Mouse (Mus musculus): ENCODE data around the gene Nup50. TPM values are rescaled to one million over a fixed set of nuclear protein-coding genes. Genes with fewer than 3 reads are reported as not detected.
A peak's percentile ranks its signal among the peaks of the same experiment; 100 is the strongest.

Nup50 gene
- total and polyA plus RNA-seq, 3 experiments: 3.8 to 16.6 (median 15.5) TPM

- Histone ChIP-seq H3K4me1 (ENCODE audit: control insufficient read depth, insufficient read depth, low read length) (peaks cover 5% of the 10 kb centered on the region), H3K27ac (no peak within 1 kb of the TSS), H3K9ac (ENCODE audit: low read depth, low read length) (no peak within 1 kb of the TSS), H3K79me2 (replicated peaks; ENCODE audit: control insufficient read depth, insufficient read depth, low read length) (no peaks in the 10 kb centered on the region), H3K36me3 (ENCODE audit: control insufficient read depth, insufficient read depth, low read length) (peaks cover 7% of the 10 kb centered on the region), H3K4me3 (no peak within 1 kb of the TSS), H3K27me3 (ENCODE audit: control insufficient read depth, insufficient read depth, low read length) (no peaks in the 10 kb centered on the region)
- 91% methylated on average over 3 of the region's 3 CpGs for WGBS
- DNase-seq: no peak
- TF ChIP-seq CTCF (IDR thresholded peaks at IDR 0.05) (no peak), POLR2A (IDR thresholded peaks at IDR 0.05; ENCODE audit: insufficient read depth, low read depth, low read length) (no peak), EP300 (IDR thresholded peaks at IDR 0.05; ENCODE audit: insufficient read depth, low read depth, low read length) (no peak)
- intact Hi-C loops (cut with DNase I): loop anchor here (5.0 kb wide), 1 partner anchor 248 kb away; no protein-coding TSS in a partner anchor
These were observed 3.3 kb upstream of the Nup50 start, which contains the start of gene Gm29666 for GRCm38 (mm10) chr15:84919938-84920337. Gm29666 (minus strand) TSS chr15:84920038.

DNA sequence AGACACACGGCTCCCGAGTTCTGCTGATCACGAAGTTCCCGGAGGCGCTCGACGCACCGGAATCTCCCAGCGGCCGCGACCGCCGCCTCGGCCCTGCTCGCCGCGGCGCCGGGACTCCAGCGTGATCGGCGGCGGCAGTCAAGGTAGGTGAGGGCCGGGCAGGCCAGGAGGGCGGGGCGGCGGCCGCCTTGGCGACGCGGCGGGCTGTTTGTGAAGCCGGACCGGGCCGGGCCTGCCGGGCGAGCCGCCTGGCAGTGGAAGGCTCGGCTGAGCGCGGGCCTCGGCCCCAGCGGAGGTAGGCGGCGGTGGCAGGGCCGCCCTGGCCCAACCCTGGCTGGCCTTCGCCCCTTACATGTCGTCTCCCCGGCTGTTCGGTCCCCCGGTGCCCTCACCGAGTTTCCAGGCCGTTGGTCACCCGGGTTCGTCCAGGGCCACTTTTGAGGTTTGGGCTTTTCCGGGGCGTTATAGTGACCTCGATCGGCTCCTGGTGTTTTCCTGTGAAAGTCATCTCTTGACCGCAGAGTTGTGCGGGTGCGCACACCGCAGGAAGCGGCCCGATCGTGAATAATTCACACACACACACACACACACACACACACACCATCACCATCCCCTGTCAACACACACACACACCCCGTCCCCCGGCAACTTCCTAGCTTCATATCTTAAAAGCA, 434 bp downstream of the Nup50 start:
- no peak for TF ChIP-seq POLR2A (IDR thresholded peaks at IDR 0.05; ENCODE audit: insufficient read depth, low read depth, low read length)
- TF ChIP-seq EP300 (IDR thresholded peaks at IDR 0.05; ENCODE audit: insufficient read depth, low read depth, low read length): no peak
- no peak for TF ChIP-seq CTCF (IDR thresholded peaks at IDR 0.05)
- no peak for DNase-seq
- peaks cover 2% of the 10 kb centered on the region for H3K79me2 ChIP-seq (replicated peaks; ENCODE audit: control insufficient read depth, insufficient read depth, low read length)

DNA sequence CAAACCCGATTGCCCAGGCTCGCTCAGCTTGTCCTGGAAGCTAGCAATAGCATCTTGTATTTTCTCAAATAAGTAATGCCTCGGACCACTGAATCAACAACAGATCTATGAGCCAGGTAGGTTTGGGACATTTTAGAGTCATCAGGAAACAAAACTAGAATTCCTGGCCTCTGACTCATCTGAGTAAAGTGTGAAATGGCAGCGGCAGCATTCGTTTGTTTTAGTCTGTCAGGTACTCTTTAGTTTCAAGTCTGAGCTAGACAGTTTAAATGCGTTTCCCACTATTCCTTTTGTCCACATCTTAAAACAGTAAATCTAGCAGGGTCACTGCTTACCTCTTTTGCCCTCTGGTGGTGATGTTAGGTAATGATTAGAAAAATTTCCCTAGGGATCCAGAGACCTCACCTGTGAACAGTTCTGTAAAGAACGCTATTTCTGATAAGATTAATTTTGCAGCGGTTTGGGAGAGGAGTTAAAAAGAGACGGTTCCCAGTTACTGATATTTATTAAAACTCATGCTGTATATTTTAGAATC, 1.6 kb downstream of the Nup50 start:
- Histone ChIP-seq H3K79me2 (replicated peaks; ENCODE audit: control insufficient read depth, insufficient read depth, low read length) (peaks cover 2% of the 10 kb centered on the region), H3K9ac (ENCODE audit: low read depth, low read length) (0 out of 2 replicates have a peak overlapping the region, but pooled peaks have one; percentile 16), H3K4me3 (peak overlapping the region; percentile 91; the same call in 1 of the 2 replicates), H3K4me1 (ENCODE audit: control insufficient read depth, insufficient read depth, low read length) (peaks cover 7% of the 10 kb centered on the region), H3K27ac (no peak overlapping the region), H3K36me3 (ENCODE audit: control insufficient read depth, insufficient read depth, low read length) (peaks cover 11% of the 10 kb centered on the region), H3K27me3 (ENCODE audit: control insufficient read depth, insufficient read depth, low read length) (no peaks in the 10 kb centered on the region)
- TF ChIP-seq CTCF (IDR thresholded peaks at IDR 0.05) (peak; percentile 94; the same call in 1 of the 2 replicates), POLR2A (IDR thresholded peaks at IDR 0.05; ENCODE audit: insufficient read depth, low read depth, low read length) (no peak)
- intact Hi-C loops (cut with DNase I): loop anchor here (2.0 to 5.0 kb wide), 3 partner anchors 72 to 253 kb away; no protein-coding TSS in a partner anchor
- DNase-seq: no peak
- 8% methylated on average over 9 of the region's 9 CpGs for WGBS

More for the DNA sequence above, 434 bp downstream of the Nup50 start:
- Histone ChIP-seq H3K36me3 (ENCODE audit: control insufficient read depth, insufficient read depth, low read length) (peaks cover 11% of the 10 kb centered on the region), H3K4me1 (ENCODE audit: control insufficient read depth, insufficient read depth, low read length) (peaks cover 7% of the 10 kb centered on the region), H3K9ac (ENCODE audit: low read depth, low read length) (peak overlapping the region; percentile 94), H3K4me3 (peak overlapping the region; percentile 91), H3K27me3 (ENCODE audit: control insufficient read depth, insufficient read depth, low read length) (no peaks in the 10 kb centered on the region), H3K27ac (peak overlapping the region; percentile 91)
- intact Hi-C loops (cut with DNase I): loop anchor here (2.0 to 5.0 kb wide), 4 partner anchors 63 to 251 kb away; partner anchors contain the start of gene Phf21b
- WGBS: under 1% methylated on average over 59 of the region's 68 CpGs

DNA sequence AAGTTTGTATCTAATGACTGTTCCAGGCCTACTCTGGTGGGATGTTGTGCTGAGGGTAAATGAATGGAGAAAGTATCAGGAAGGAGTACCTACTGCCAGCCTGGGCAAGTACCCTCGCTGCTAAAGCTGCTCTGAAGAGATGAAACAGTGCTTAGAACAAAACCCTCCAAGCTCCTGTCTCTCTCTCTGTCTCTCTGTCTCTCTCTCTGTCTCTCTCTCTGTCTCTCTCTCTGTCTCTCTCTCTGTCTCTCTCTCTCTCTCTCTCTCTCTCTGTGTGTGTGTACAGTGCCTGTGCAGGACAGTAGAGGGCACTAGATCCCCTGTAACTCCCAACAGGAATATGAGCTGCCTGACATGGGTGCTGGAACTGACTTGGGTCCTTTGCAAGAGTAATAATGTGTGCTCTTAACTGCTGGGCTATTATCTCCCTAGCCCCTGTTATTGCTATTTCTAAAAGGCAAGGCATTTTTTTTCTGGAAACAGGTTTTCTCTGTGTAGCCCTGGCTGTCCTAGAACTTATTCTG, 2.3 kb downstream of the Nup50 start:
- DNase-seq: no peak
- Histone ChIP-seq H3K4me1 (ENCODE audit: control insufficient read depth, insufficient read depth, low read length) (peaks cover 7% of the 10 kb centered on the region), H3K27me3 (ENCODE audit: control insufficient read depth, insufficient read depth, low read length) (no peaks in the 10 kb centered on the region), H3K4me3 (no peak overlapping the region), H3K36me3 (ENCODE audit: control insufficient read depth, insufficient read depth, low read length) (peaks cover 11% of the 10 kb centered on the region), H3K79me2 (replicated peaks; ENCODE audit: control insufficient read depth, insufficient read depth, low read length) (peaks cover 2% of the 10 kb centered on the region), H3K27ac (no peak overlapping the region), H3K9ac (ENCODE audit: low read depth, low read length) (no peak overlapping the region)
- intact Hi-C loops (cut with DNase I): loop anchor here (2.0 to 5.0 kb wide), 2 partner anchors 71 to 168 kb away; no protein-coding TSS in a partner anchor
- 60% methylated on average over 1 of the region's 1 CpGs for WGBS
- TF ChIP-seq EP300 (IDR thresholded peaks at IDR 0.05; ENCODE audit: insufficient read depth, low read depth, low read length): no peak
- peak; percentile 28; the same call in 1 of the 2 replicates for TF ChIP-seq CTCF (IDR thresholded peaks at IDR 0.05)
- TF ChIP-seq POLR2A (IDR thresholded peaks at IDR 0.05; ENCODE audit: insufficient read depth, low read depth, low read length): no peak

DNA sequence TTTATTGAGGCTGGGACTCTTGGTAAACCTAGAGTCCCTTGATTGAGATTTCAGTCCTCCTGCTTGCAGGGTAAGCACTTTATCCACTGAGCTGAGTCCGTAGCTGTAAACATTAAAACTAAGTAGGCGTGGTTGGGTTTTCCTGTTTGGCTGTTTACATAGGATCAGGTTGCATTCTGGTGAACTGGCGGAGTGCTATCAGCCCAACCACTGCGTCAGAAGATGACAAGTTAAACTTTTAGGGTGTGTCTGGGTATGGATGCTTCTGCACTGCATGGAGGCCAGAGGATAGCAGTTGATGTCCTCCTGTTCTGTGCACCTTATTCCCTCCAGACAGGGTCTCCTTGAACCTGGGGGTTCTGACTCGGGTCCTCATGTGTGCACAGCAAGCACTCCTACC, 9.1 kb downstream of the Nup50 start:
- H3K36me3 ChIP-seq (ENCODE audit: control insufficient read depth, insufficient read depth, low read length): no peaks in the 10 kb centered on the region
- H3K27me3 ChIP-seq (ENCODE audit: control insufficient read depth, insufficient read depth, low read length): no peaks in the 10 kb centered on the region
- WGBS: 72% methylated on average over 5 of the region's 5 CpGs
- H3K4me3 ChIP-seq: no peak overlapping the region
- no peak overlapping the region for H3K27ac ChIP-seq
- no peak for TF ChIP-seq CTCF (IDR thresholded peaks at IDR 0.05)
- H3K79me2 ChIP-seq (replicated peaks; ENCODE audit: control insufficient read depth, insufficient read depth, low read length): no peaks in the 10 kb centered on the region; the same call in none of the 2 replicates
- DNase-seq: no peak
- intact Hi-C loops (cut with DNase I): no loop called here
- H3K4me1 ChIP-seq (ENCODE audit: control insufficient read depth, insufficient read depth, low read length): no peaks in the 10 kb centered on the region
- no peak overlapping the region for H3K9ac ChIP-seq (ENCODE audit: low read depth, low read length)

DNA sequence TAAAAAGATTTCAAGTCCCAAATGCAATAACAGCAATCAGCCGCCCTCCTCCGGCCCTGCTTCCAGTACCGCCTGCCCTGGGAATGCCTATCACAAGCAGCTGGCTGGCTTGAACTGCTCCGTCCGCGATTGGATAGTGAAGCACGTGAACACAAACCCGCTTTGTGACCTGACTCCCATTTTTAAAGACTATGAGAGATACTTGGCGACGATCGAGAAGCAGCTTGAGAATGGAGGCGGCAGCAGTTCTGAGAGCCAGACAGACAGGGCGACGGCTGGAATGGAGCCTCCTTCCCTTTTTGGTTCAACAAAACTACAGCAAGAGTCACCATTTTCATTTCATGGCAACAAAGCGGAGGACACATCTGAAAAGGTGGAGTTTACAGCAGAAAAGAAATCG, 11.7 kb downstream of the Nup50 start:
- DNase-seq: no peak
- Histone ChIP-seq H3K4me1 (ENCODE audit: control insufficient read depth, insufficient read depth, low read length) (no peaks in the 10 kb centered on the region), H3K27ac (no peak overlapping the region), H3K27me3 (ENCODE audit: control insufficient read depth, insufficient read depth, low read length) (no peaks in the 10 kb centered on the region), H3K36me3 (ENCODE audit: control insufficient read depth, insufficient read depth, low read length) (no peaks in the 10 kb centered on the region), H3K9ac (ENCODE audit: low read depth, low read length) (no peak overlapping the region), H3K4me3 (no peak overlapping the region), H3K79me2 (replicated peaks; ENCODE audit: control insufficient read depth, insufficient read depth, low read length) (no peaks in the 10 kb centered on the region; the same call in none of the 2 replicates)
- intact Hi-C loops (cut with DNase I): no loop called here
- 86% methylated on average over 16 of the region's 16 CpGs for WGBS
- TF ChIP-seq CTCF (IDR thresholded peaks at IDR 0.05): no peak
- TF ChIP-seq POLR2A (IDR thresholded peaks at IDR 0.05; ENCODE audit: insufficient read depth, low read depth, low read length): no peak
- no peak for TF ChIP-seq EP300 (IDR thresholded peaks at IDR 0.05; ENCODE audit: insufficient read depth, low read depth, low read length)
